Mouse (Mus musculus): ENCODE measurements at regions not wholly inside any gene's neighbourhood (a gene's known extent, or its start where the extent isn't known, plus 50 kb on each side); places are given as distances from the start of the nearest gene placed in this dataset.
A peak's percentile ranks its signal among the peaks of the same experiment; 100 is the strongest.

DNA sequence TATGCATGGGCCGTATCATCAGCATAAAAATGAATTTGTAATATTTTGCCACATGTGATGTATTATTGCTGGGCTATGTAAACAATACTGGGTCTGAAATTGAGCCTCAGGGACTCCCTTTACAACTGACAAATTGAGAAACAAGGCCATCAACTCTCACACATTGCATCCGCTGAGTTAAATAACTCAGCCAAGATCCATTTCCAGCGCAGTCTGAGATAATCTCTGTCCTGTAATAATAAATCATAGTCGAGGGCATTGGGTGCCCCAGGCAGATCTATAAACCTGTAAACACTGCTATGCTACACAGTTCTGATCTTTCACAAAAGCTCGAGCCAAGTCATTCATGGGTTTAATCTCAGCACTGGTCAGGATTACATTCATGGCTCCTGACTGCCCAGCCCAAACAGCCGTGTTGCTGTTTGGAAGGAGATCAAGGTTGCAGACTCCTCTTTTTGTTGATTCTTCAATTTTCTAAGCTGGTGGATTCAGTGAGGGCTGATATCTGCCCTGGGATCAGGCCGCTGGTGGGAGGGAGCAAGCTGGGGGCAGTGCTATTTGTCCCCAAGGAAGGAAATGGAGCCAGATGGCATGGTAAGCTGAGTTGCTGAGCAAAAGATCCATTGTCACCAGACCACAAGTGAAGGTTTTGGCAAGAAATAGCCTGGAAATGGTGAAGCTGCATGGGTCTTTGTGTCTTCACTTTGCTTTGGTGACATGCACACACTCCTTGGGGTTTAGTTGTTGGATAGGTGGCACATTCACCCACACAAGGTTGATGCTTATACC is 160.0 kb upstream of the Bmper start:
- ATAC-seq (ENCODE audit: insufficient number of reproducible peaks, low FRiP score, low TSS enrichment, low read depth) (no peak), DNase-seq (ENCODE audit: low spot score) (no peak)
- H3K4me3 ChIP-seq (ENCODE audit: low read depth, low read length), result no peak overlapping the region
- H3K9me3 ChIP-seq (ENCODE audit: control insufficient read depth, low read length), result no peaks in the 10 kb centered on the region
- H3K27ac ChIP-seq (replicated peaks; ENCODE audit: low read depth, low read length), result no peak overlapping the region
- H3K4me1 ChIP-seq (ENCODE audit: control insufficient read depth, insufficient read depth, low read length), result peaks cover 12% of the 10 kb centered on the region; the same call in 1 of the 2 replicates
- WGBS, result 54% methylated on average over 7 of the region's 7 CpGs
- H3K36me3 ChIP-seq (ENCODE audit: control insufficient read depth, insufficient read depth, low read length), result no peaks in the 10 kb centered on the region
- H3K4me2 ChIP-seq (ENCODE audit: low read depth, severe bottlenecking), result no peak overlapping the region
- no peaks in the 10 kb centered on the region for H3K27me3 ChIP-seq (ENCODE audit: control insufficient read depth, insufficient read depth, low read length)
- no peak overlapping the region for H3K9ac ChIP-seq (ENCODE audit: low read length)

DNA sequence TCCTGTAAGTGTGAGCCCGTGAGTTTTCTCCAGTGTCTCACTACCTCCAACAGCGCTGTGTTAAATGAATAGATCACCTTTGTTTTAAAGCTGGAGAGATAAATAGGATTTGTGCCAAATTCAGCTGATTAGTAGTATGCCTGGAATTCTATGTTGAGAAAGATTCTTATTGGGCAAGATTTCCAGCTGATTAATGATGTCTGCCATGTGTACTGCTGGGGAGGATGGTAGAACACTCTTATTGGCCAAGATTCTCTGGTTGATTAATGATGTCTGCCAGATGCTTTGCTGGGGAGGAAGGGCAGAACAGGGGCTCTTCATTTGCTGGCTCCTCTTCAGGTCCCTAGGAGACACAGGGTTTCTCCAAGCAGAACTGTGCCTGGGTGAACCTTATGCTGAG is 158.9 kb upstream of the Bmper start:
- no peak overlapping the region for H3K4me2 ChIP-seq (ENCODE audit: low read depth, severe bottlenecking)
- WGBS, result 86% methylated on average over 2 of the region's 2 CpGs
- H3K27me3 ChIP-seq (ENCODE audit: control insufficient read depth, insufficient read depth, low read length), result no peaks in the 10 kb centered on the region
- no peaks in the 10 kb centered on the region for H3K36me3 ChIP-seq (ENCODE audit: control insufficient read depth, insufficient read depth, low read length)
- H3K4me3 ChIP-seq (ENCODE audit: low read depth, low read length), result no peak overlapping the region
- H3K9me3 ChIP-seq (ENCODE audit: control insufficient read depth, low read length), result no peaks in the 10 kb centered on the region
- ATAC-seq (ENCODE audit: insufficient number of reproducible peaks, low FRiP score, low TSS enrichment, low read depth), result no peak
- peaks cover 12% of the 10 kb centered on the region; the same call in 1 of the 2 replicates for H3K4me1 ChIP-seq (ENCODE audit: control insufficient read depth, insufficient read depth, low read length)
- DNase-seq (ENCODE audit: low spot score), result no peak
- no peak overlapping the region for H3K27ac ChIP-seq (replicated peaks; ENCODE audit: low read depth, low read length)
- no peak overlapping the region for H3K9ac ChIP-seq (ENCODE audit: low read length)

DNA sequence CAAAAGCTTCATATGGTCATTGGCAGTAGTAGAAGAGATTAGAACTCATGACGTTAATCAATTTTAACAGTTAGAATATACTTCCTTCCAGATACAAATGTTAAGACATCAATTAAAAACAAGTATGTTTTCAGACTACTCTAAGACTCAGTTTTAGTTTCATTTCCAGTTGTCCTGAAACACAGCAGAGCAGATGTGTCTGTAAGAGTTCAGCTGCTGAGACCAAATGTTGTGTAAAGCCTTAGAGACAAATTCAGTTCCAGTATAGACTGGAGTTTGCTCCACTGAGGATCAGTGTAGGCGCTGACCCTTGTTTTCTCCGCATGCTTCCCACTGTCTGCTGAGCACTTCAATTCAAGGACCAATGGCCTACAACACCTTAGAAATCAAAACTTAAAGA is 158.1 kb upstream of the Bmper start:
- H3K4me1 ChIP-seq (ENCODE audit: control insufficient read depth, insufficient read depth, low read length), result peaks cover 12% of the 10 kb centered on the region; the same call in 1 of the 2 replicates
- H3K4me3 ChIP-seq (ENCODE audit: low read depth, low read length), result no peak overlapping the region
- H3K9ac ChIP-seq (ENCODE audit: low read length), result no peak overlapping the region
- no peaks in the 10 kb centered on the region for H3K9me3 ChIP-seq (ENCODE audit: control insufficient read depth, low read length)
- H3K27ac ChIP-seq (replicated peaks; ENCODE audit: low read depth, low read length), result no peak overlapping the region
- no peak overlapping the region for H3K4me2 ChIP-seq (ENCODE audit: low read depth, severe bottlenecking)
- DNase-seq (ENCODE audit: low spot score) (no peak), ATAC-seq (ENCODE audit: insufficient number of reproducible peaks, low FRiP score, low TSS enrichment, low read depth) (no peak)
- WGBS, result 93% methylated on average over 3 of the region's 3 CpGs
- H3K36me3 ChIP-seq (ENCODE audit: control insufficient read depth, insufficient read depth, low read length), result no peaks in the 10 kb centered on the region
- no peaks in the 10 kb centered on the region for H3K27me3 ChIP-seq (ENCODE audit: control insufficient read depth, insufficient read depth, low read length)

DNA sequence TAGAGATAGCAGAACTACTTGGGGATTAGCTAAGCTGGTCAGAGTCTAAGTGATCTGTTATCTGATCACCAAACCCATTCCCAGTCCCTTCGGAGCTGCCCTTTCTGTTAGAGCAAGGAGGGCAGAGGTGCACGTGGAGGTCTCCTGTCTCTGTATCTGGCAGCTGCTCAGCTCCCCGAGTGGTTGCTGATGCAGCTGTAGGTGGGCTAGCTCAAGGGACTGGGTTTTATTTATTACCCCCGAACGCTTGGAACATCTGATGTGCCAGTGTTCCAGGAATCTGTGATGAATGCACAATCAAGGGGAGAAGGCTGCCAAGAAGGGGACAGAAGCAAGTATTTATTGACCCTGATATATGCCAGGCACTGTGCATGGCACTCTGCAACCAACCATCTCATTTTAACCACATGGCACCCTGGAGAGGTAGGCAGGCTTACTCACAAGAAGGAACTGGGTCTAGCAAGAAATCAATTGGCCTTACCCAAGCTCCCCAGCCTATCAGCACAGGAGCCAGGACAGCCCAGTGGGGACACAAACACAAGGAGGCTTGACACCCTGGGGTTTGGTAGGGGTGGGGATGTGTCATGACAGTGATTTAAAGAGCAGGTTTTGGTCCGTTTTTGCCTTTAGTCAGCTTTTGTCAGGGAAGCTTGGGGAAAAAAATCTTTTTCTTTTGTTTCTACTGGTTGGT is 154.6 kb upstream of the Bmper start:
- H3K9ac ChIP-seq (ENCODE audit: low read length), result no peak overlapping the region
- DNase-seq (ENCODE audit: low spot score), result no peak
- no peaks in the 10 kb centered on the region for H3K9me3 ChIP-seq (ENCODE audit: control insufficient read depth, low read length)
- H3K27me3 ChIP-seq (ENCODE audit: control insufficient read depth, insufficient read depth, low read length), result no peaks in the 10 kb centered on the region
- WGBS, result 50% methylated on average over 6 of the region's 6 CpGs
- H3K4me2 ChIP-seq (ENCODE audit: low read depth, severe bottlenecking), result no peak overlapping the region
- no peaks in the 10 kb centered on the region for H3K36me3 ChIP-seq (ENCODE audit: control insufficient read depth, insufficient read depth, low read length)
- H3K4me1 ChIP-seq (ENCODE audit: control insufficient read depth, insufficient read depth, low read length), result 0 out of 2 replicates have a peak, but pooled peaks cover 4% of the 10 kb centered on the region
- no peak for ATAC-seq (ENCODE audit: insufficient number of reproducible peaks, low FRiP score, low TSS enrichment, low read depth)
- no peak overlapping the region for H3K27ac ChIP-seq (replicated peaks; ENCODE audit: low read depth, low read length)
- H3K4me3 ChIP-seq (ENCODE audit: low read depth, low read length), result no peak overlapping the region

DNA sequence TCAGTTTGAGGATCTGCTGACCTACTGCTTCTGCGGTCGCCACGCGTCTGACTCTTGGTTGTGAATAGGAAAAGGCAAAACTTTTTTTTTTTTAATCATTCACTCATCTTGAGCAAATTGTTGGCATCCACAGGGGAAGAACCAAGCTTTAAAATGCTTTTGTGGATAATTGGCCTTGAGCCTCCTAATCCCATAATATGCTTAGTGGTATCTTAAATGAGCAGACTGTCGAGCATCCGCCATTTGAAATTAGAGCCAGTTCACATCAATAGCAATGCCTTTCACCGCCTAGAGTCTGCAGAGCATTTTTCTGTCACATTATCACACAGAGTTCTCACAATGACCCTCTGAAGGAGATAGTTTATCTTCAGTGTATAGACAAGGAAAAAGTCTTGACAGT is 153.7 kb upstream of the Bmper start:
- Histone ChIP-seq H3K9ac (ENCODE audit: low read length) (no peak overlapping the region), H3K27ac (replicated peaks; ENCODE audit: low read depth, low read length) (no peak overlapping the region), H3K4me2 (ENCODE audit: low read depth, severe bottlenecking) (no peak overlapping the region), H3K4me3 (ENCODE audit: low read depth, low read length) (no peak overlapping the region), H3K4me1 (ENCODE audit: control insufficient read depth, insufficient read depth, low read length) (0 out of 2 replicates have a peak, but pooled peaks cover 4% of the 10 kb centered on the region), H3K9me3 (ENCODE audit: control insufficient read depth, low read length) (no peaks in the 10 kb centered on the region), H3K27me3 (ENCODE audit: control insufficient read depth, insufficient read depth, low read length) (no peaks in the 10 kb centered on the region), H3K36me3 (ENCODE audit: control insufficient read depth, insufficient read depth, low read length) (no peaks in the 10 kb centered on the region)
- WGBS, result 84% methylated on average over 7 of the region's 7 CpGs
- no peak for DNase-seq (ENCODE audit: low spot score)
- no peak for ATAC-seq (ENCODE audit: insufficient number of reproducible peaks, low FRiP score, low TSS enrichment, low read depth)

- Histone ChIP-seq H3K9me3 (ENCODE audit: control insufficient read depth, low read length) (no peaks in the 10 kb centered on the region), H3K4me3 (ENCODE audit: low read depth, low read length) (no peak overlapping the region), H3K36me3 (ENCODE audit: control insufficient read depth, insufficient read depth, low read length) (no peaks in the 10 kb centered on the region), H3K27me3 (ENCODE audit: control insufficient read depth, insufficient read depth, low read length) (no peaks in the 10 kb centered on the region), H3K9ac (ENCODE audit: low read length) (no peak overlapping the region), H3K4me2 (ENCODE audit: low read depth, severe bottlenecking) (no peak overlapping the region), H3K27ac (replicated peaks; ENCODE audit: low read depth, low read length) (no peak overlapping the region), H3K4me1 (ENCODE audit: control insufficient read depth, insufficient read depth, low read length) (0 out of 2 replicates have a peak, but pooled peaks cover 4% of the 10 kb centered on the region)
- no peak for DNase-seq (ENCODE audit: low spot score)
- 37% methylated on average over 2 of the region's 2 CpGs for WGBS
- ATAC-seq (ENCODE audit: insufficient number of reproducible peaks, low FRiP score, low TSS enrichment, low read depth), result no peak; the same call in 1 of the 2 replicates
These were observed 151.9 kb upstream of the Bmper start for GRCm38 (mm10) chr9:23071006-23071405.

- WGBS, result 85% methylated on average over 8 of the region's 8 CpGs
- no peak overlapping the region for H3K4me3 ChIP-seq (ENCODE audit: low read depth, low read length)
- H3K36me3 ChIP-seq (ENCODE audit: control insufficient read depth, insufficient read depth, low read length), result no peaks in the 10 kb centered on the region
- no peak overlapping the region for H3K9ac ChIP-seq (ENCODE audit: low read length)
- 0 out of 2 replicates have a peak, but pooled peaks cover 4% of the 10 kb centered on the region for H3K4me1 ChIP-seq (ENCODE audit: control insufficient read depth, insufficient read depth, low read length)
- no peak for DNase-seq (ENCODE audit: low spot score)
- H3K9me3 ChIP-seq (ENCODE audit: control insufficient read depth, low read length), result no peaks in the 10 kb centered on the region
- H3K27ac ChIP-seq (replicated peaks; ENCODE audit: low read depth, low read length), result no peak overlapping the region
- no peak for ATAC-seq (ENCODE audit: insufficient number of reproducible peaks, low FRiP score, low TSS enrichment, low read depth)
- no peak overlapping the region for H3K4me2 ChIP-seq (ENCODE audit: low read depth, severe bottlenecking)
- no peaks in the 10 kb centered on the region for H3K27me3 ChIP-seq (ENCODE audit: control insufficient read depth, insufficient read depth, low read length)
These were observed 150.1 kb upstream of the Bmper start for GRCm38 (mm10) chr9:23072741-23073140.

- H3K4me3 ChIP-seq (ENCODE audit: low read depth, low read length), result no peak overlapping the region
- H3K4me2 ChIP-seq (ENCODE audit: low read depth, severe bottlenecking), result no peak overlapping the region
- 42% methylated on average over 17 of the region's 17 CpGs for WGBS
These were observed 139.3 kb upstream of the Bmper start for GRCm38 (mm10) chr9:23083562-23083961.

More at GRCm38 (mm10) chr9:23083562-23083961, 139.3 kb upstream of the Bmper start:
- DNase-seq (ENCODE audit: low spot score) (peak; percentile 87), ATAC-seq (ENCODE audit: insufficient number of reproducible peaks, low FRiP score, low TSS enrichment, low read depth) (peak; percentile 85; the same call in 1 of the 2 replicates)
- Histone ChIP-seq H3K4me1 (ENCODE audit: control insufficient read depth, insufficient read depth, low read length) (0 out of 2 replicates have a peak, but pooled peaks cover 5% of the 10 kb centered on the region), H3K9me3 (ENCODE audit: control insufficient read depth, low read length) (no peaks in the 10 kb centered on the region), H3K27me3 (ENCODE audit: control insufficient read depth, insufficient read depth, low read length) (no peaks in the 10 kb centered on the region), H3K36me3 (ENCODE audit: control insufficient read depth, insufficient read depth, low read length) (no peaks in the 10 kb centered on the region), H3K9ac (ENCODE audit: low read length) (peak overlapping the region; percentile 30; the same call in 1 of the 2 replicates), H3K27ac (replicated peaks; ENCODE audit: low read depth, low read length) (peak overlapping the region; percentile 64)

Data from limb, embryonic 11.5 days (tissue).